ENCODE assay signal across 27 mouse cellular contexts in genomic region chr3:116171461-116171860, GRCm38 (mm10). TPM values are rescaled to one million over a fixed set of nuclear protein-coding genes. Genes with fewer than 3 reads are reported as not detected.
DNase-seq lines count a peak whose midpoint lies in the region; ATAC-seq and TF ChIP-seq lines count a peak whose summit lies in the region.
"Had no signal": no experiment of that assay in that cellular context is flagged by ENCODE, and none has a peak within 500 bp of the region (broad histone marks: within the 10 kb centered on the region; RNA-seq: fewer than 3 reads in every experiment).

No protein-coding gene starts in this region.

- TF ChIP-seq POLR2A in heart, adult 2 months (IDR thresholded peaks at IDR 0.05; ENCODE audit: insufficient read depth, low read depth, low read length): 0 out of 2 replicates have a peak, but pooled peaks have one; percentile 18

- peak overlapping the region; percentile 27; the same call in 1 of the 2 replicates for H3K27ac ChIP-seq in heart, adult 2 months
- H3K27ac ChIP-seq in heart, embryonic 10.5 days: no peak overlapping the region
- H3K27ac ChIP-seq in kidney, embryonic 15.5 days: no peak overlapping the region
- H3K27ac ChIP-seq: embryonic facial prominence, embryonic 10.5 days; embryonic facial prominence, embryonic 13.5 days; forebrain, embryonic 12.5 days; forebrain, embryonic 15.5 days; hindbrain, embryonic 14.5 days; hindbrain, postnatal 0 days had no signal

- H3K4me3 ChIP-seq in heart, adult 2 months: no peak overlapping the region
- H3K4me3 ChIP-seq in heart, embryonic 10.5 days: no peak overlapping the region
- H3K4me3 ChIP-seq in kidney, embryonic 15.5 days (replicated peaks): no peak overlapping the region
- H3K4me3 ChIP-seq: embryonic facial prominence, embryonic 10.5 days; embryonic facial prominence, embryonic 13.5 days; erythroblast, embryonic 14.5 days; forebrain, embryonic 12.5 days; forebrain, embryonic 15.5 days had no signal

- no peak overlapping the region for H3K9ac ChIP-seq in heart, adult 2 months (ENCODE audit: low read depth, low read length)
- H3K9ac ChIP-seq in kidney, embryonic 15.5 days: no peak overlapping the region
- H3K9ac ChIP-seq: embryonic facial prominence, embryonic 13.5 days; forebrain, embryonic 12.5 days; forebrain, embryonic 15.5 days; hindbrain, embryonic 14.5 days had no signal

- 30% methylated on average over 5 of the region's 5 CpGs for WGBS in heart, adult 2 months
- WGBS in heart, embryonic 10.5 days: 79% methylated on average over 5 of the region's 5 CpGs
- WGBS in kidney, embryonic 15.5 days: 78% methylated on average over 5 of the region's 5 CpGs

- peaks cover 9% of the 10 kb centered on the region for H3K36me3 ChIP-seq in heart, adult 2 months (ENCODE audit: control insufficient read depth, insufficient read depth, low read length)
- no peaks in the 10 kb centered on the region for H3K36me3 ChIP-seq in heart, embryonic 10.5 days
- no peaks in the 10 kb centered on the region for H3K36me3 ChIP-seq in kidney, embryonic 15.5 days
- H3K36me3 ChIP-seq: embryonic facial prominence, embryonic 10.5 days; embryonic facial prominence, embryonic 13.5 days; forebrain, embryonic 12.5 days; forebrain, embryonic 15.5 days had no signal

- TF ChIP-seq CTCF in heart, adult 2 months (IDR thresholded peaks at IDR 0.05): no peak

- intact Hi-C loops in heart, adult 2 months (cut with DNase I): no loop called here

- H3K4me1 ChIP-seq in heart, adult 2 months (ENCODE audit: control insufficient read depth, insufficient read depth, low read length): peaks cover 5% of the 10 kb centered on the region
- H3K4me1 ChIP-seq in heart, embryonic 10.5 days: no peaks in the 10 kb centered on the region
- no peaks in the 10 kb centered on the region for H3K4me1 ChIP-seq in kidney, embryonic 15.5 days
- H3K4me1 ChIP-seq: embryonic facial prominence, embryonic 10.5 days; embryonic facial prominence, embryonic 13.5 days; forebrain, embryonic 12.5 days; forebrain, embryonic 15.5 days had no signal

- no peaks in the 10 kb centered on the region for H3K27me3 ChIP-seq in heart, adult 2 months (ENCODE audit: control insufficient read depth, insufficient read depth, low read length)
- H3K27me3 ChIP-seq in heart, embryonic 10.5 days (ENCODE audit: insufficient read depth, poor library complexity, severe bottlenecking): no peaks in the 10 kb centered on the region
- no peaks in the 10 kb centered on the region for H3K27me3 ChIP-seq in kidney, embryonic 15.5 days
- H3K27me3 ChIP-seq: embryonic facial prominence, embryonic 13.5 days; forebrain, embryonic 12.5 days; forebrain, embryonic 15.5 days had no signal

- no peaks in the 10 kb centered on the region for H3K9me3 ChIP-seq in heart, embryonic 10.5 days
- no peaks in the 10 kb centered on the region for H3K9me3 ChIP-seq in kidney, embryonic 15.5 days (replicated peaks)
- H3K9me3 ChIP-seq: embryonic facial prominence, embryonic 10.5 days; embryonic facial prominence, embryonic 13.5 days; forebrain, embryonic 12.5 days; forebrain, embryonic 15.5 days had no signal

- no peak for TF ChIP-seq EP300 in heart, adult 2 months (IDR thresholded peaks at IDR 0.05; ENCODE audit: insufficient read depth, low read depth, low read length)

- no peak for ATAC-seq in kidney, embryonic 15.5 days (replicated peaks; ENCODE audit: low FRiP score)
- ATAC-seq: activated CD4-positive, CD25-positive, alpha-beta regulatory T cell, adult 4 months; CD4-positive, CD25-positive, alpha-beta regulatory T cell, adult 4 months; forebrain, embryonic 15.5 days; hindbrain, postnatal 0 days; inflammation-experienced regulatory T-cells, adult 6 months; intestine, embryonic 16.5 days had no signal

- H3K4me2 ChIP-seq in kidney, embryonic 15.5 days: no peak overlapping the region
- H3K4me2 ChIP-seq: embryonic facial prominence, embryonic 13.5 days; forebrain, embryonic 12.5 days; forebrain, embryonic 15.5 days; hindbrain, embryonic 14.5 days had no signal

- DNase-seq in heart, adult 2 months: peak in 1 of 2 experiments; percentile 23
- no peak for DNase-seq in heart, embryonic 10.5 days (ENCODE audit: low spot score)
- peak; percentile 17 for DNase-seq in kidney, adult 11 months
- peak; percentile 32 to 33 for DNase-seq in kidney, postnatal 36 days
- no peak for DNase-seq in kidney, postnatal 4 days
- DNase-seq: adrenal gland, adult 8-10 months; adrenal gland, postnatal 25 days; cerebellum, adult 11-12 months; cerebellum, adult 8-10 months; cerebellum, postnatal 10 days; cerebellum, postnatal 36 days; embryo, embryonic 11 days; gastrocnemius, postnatal 10 days; heart, postnatal 4 days had no signal

- no peaks in the 10 kb centered on the region for H3K79me2 ChIP-seq in heart, adult 2 months (replicated peaks; ENCODE audit: control insufficient read depth, insufficient read depth, low read length)

RNA-seq across cellular contexts. Expression of gene Vcam1, which starts 42.0 kb away (rescaled TPM):
- 10 to 100 TPM; 14.7 to 15.3 TPM for total RNA-seq in heart, adult 2 months (2021)
- 5.8 and 9.6 TPM in 2 replicates for polyA plus RNA-seq in heart, adult 2 months (2012; rRNA removed)
- polyA plus RNA-seq in heart, embryonic 10.5 days (2016; fragmentation: Nextera tagmentation; extraction: Ambion mirVana): 61.3 and 66.1 TPM in 2 replicates
- polyA plus RNA-seq in kidney, embryonic 15.5 days (2015; fragmentation: Nextera tagmentation; extraction: Ambion mirVana): 41.7 and 42.2 TPM in 2 replicates
- total RNA-seq: MEL had no signal

Comparison
In these comparisons a context has a peak if more than half of its experiments do, and no peak if none do; other contexts are left out.
1. DNase-seq: peak in kidney, adult 11 months (single experiment) and kidney, postnatal 36 days (2 of 2); none in heart, embryonic 10.5 days (single experiment) and kidney, postnatal 4 days (0 of 2).